Mouse (Mus musculus): ENCODE data around the gene Utrn. TPM values are rescaled to one million over a fixed set of nuclear protein-coding genes. Genes with fewer than 3 reads are reported as not detected.

The Utrn gene
- polyA plus RNA-seq, 1 experiment, result 35.6 TPM

DNA sequence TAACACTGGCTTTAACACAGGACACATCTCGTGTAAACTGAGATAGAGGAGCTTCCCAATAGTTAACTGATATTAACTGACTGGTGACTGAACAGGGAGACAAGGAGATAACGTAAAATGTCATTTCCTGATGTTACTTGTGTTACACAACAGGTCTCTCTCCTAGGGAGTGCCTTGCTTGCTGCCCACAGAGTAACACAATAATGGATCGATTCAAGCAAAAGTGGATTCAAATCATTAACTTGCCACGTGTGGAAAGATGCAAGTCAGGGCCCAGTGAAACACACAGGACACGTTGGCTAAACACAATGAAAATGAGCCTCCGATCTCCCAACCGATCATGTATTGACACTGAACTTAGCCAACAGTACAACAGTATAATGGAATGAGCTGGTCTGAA lies 281.1 kb downstream of the Utrn start:
- no peak overlapping the region for H3K4me3 ChIP-seq (ENCODE audit: insufficient read depth, low read length)
- no peak for TF ChIP-seq CTCF (IDR thresholded peaks at IDR 0.05; ENCODE audit: extremely low read depth, insufficient read depth, low read length)
- TF ChIP-seq POLR2A (IDR thresholded peaks at IDR 0.05; ENCODE audit: extremely low read depth, insufficient read depth, low read length), result no peak
- H3K4me1 ChIP-seq (ENCODE audit: control insufficient read depth, insufficient read depth, low read length), result no peaks in the 10 kb centered on the region
- H3K27ac ChIP-seq (ENCODE audit: insufficient read depth, low read length), result no peak overlapping the region

DNA sequence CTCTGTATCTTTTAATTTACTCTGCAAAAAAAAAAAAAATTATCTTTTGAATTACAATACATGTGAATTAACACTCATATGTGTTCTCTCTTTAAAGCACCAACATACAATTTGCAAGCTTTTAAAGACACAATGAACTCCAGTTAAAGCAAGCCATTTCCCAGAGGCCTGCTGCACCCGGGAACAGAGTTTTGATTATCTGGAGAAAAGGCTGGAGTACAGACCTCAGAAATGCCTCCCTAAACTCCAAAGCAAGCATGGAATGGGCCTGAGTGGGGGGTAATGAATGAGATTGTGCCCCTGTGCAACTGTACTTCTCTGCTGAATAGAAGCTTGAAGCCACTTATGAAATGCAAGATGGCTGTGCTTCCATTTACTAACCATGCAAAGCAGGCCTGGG lies 281.8 kb downstream of the Utrn start:
- Histone ChIP-seq H3K27ac (ENCODE audit: insufficient read depth, low read length) (no peak overlapping the region), H3K4me1 (ENCODE audit: control insufficient read depth, insufficient read depth, low read length) (no peaks in the 10 kb centered on the region), H3K4me3 (ENCODE audit: insufficient read depth, low read length) (no peak overlapping the region)
- no peak for TF ChIP-seq POLR2A (IDR thresholded peaks at IDR 0.05; ENCODE audit: extremely low read depth, insufficient read depth, low read length)
- no peak for TF ChIP-seq CTCF (IDR thresholded peaks at IDR 0.05; ENCODE audit: extremely low read depth, insufficient read depth, low read length)

DNA sequence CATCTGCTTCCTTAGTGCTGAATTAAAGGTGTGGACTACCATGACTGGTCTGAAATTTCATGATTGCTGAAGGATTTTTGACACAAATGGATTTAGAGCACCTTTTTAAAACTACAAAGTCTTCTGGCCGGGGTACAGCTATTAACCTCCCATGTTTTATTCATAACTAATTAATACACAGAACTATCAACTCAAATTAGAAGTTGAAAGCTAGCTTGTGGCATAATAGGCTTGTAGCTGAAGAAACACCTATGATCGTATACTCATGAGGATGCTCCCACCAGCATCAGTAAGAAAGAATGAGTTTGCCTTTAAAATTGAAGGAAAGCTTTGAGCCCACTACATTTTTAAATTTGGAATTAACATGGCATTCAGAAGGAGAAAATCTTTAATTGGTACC lies 282.3 kb downstream of the Utrn start:
- no peak for TF ChIP-seq POLR2A (IDR thresholded peaks at IDR 0.05; ENCODE audit: extremely low read depth, insufficient read depth, low read length)
- no peak for TF ChIP-seq CTCF (IDR thresholded peaks at IDR 0.05; ENCODE audit: extremely low read depth, insufficient read depth, low read length)
- no peak overlapping the region for H3K4me3 ChIP-seq (ENCODE audit: insufficient read depth, low read length)
- H3K4me1 ChIP-seq (ENCODE audit: control insufficient read depth, insufficient read depth, low read length), result no peaks in the 10 kb centered on the region
- H3K27ac ChIP-seq (ENCODE audit: insufficient read depth, low read length), result no peak overlapping the region

DNA sequence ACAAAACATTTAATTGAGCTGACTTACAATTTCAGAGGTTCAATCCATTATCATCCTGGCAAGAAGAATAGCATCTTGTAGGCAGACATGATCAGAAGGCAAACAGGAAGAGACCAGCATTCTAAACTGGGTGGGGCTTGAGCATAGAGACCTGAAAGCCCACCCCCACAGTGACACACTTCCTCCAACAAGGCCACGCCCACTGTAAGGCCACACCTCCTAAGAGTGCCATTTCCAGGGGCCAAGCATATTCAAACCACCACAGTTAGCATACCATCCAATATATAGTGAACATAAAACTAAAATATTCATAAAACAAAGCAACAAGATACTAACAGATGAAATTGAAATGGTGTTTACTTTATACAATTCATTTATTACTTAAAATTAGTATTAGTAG lies 283.0 kb downstream of the Utrn start:
- TF ChIP-seq POLR2A (IDR thresholded peaks at IDR 0.05; ENCODE audit: extremely low read depth, insufficient read depth, low read length) (no peak), CTCF (IDR thresholded peaks at IDR 0.05; ENCODE audit: extremely low read depth, insufficient read depth, low read length) (no peak)
- Histone ChIP-seq H3K4me3 (ENCODE audit: insufficient read depth, low read length) (no peak overlapping the region), H3K4me1 (ENCODE audit: control insufficient read depth, insufficient read depth, low read length) (no peaks in the 10 kb centered on the region)

DNA sequence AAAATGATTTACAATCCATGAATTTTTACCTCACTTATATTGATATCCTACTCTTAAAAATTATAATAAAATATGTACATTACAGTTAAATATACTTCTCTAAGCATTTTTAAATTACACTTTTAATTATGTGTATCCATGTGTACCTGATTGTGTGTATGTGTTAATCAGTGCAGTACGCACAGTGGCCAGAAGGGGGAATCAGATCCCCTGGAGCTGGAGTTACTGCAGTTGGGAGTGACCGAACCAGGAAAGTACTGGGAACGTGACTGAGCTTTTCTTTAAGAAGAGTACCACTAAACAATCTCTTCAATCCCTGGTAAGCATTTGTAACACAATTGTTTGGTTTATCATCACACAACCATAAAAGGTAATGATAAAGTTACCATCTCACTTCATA lies 285.7 kb downstream of the Utrn start:
- TF ChIP-seq POLR2A (IDR thresholded peaks at IDR 0.05; ENCODE audit: extremely low read depth, insufficient read depth, low read length), result no peak
- TF ChIP-seq CTCF (IDR thresholded peaks at IDR 0.05; ENCODE audit: extremely low read depth, insufficient read depth, low read length), result no peak
- Histone ChIP-seq H3K4me1 (ENCODE audit: control insufficient read depth, insufficient read depth, low read length) (no peaks in the 10 kb centered on the region), H3K4me3 (ENCODE audit: insufficient read depth, low read length) (no peak overlapping the region), H3K27ac (ENCODE audit: insufficient read depth, low read length) (no peak overlapping the region)

More for the DNA sequence above, 283.0 kb downstream of the Utrn start:
- no peak overlapping the region for H3K27ac ChIP-seq (ENCODE audit: insufficient read depth, low read length)

DNA sequence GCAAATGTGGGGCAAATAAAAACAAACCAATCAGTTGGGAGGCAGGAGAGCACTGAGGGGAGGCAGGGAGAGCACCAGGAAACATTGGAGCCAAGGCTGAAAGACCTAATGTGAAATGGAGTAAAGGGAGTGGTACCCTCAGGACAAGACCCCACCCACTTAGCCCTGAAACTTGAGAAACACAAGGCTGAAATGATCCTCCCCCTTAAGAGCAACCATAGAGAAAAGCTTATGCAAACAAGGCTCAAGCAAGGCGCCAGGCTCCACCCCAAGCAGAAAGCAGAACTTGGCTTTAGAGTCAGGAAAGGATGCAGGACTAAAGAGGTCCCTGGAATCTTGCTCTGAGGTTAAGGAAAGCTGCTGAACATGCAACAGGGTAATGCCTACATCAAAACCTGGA lies 290.1 kb downstream of the Utrn start:
- Histone ChIP-seq H3K4me1 (ENCODE audit: control insufficient read depth, insufficient read depth, low read length) (no peaks in the 10 kb centered on the region), H3K27ac (ENCODE audit: insufficient read depth, low read length) (no peak overlapping the region), H3K4me3 (ENCODE audit: insufficient read depth, low read length) (no peak overlapping the region)
- TF ChIP-seq CTCF (IDR thresholded peaks at IDR 0.05; ENCODE audit: extremely low read depth, insufficient read depth, low read length), result no peak

DNA sequence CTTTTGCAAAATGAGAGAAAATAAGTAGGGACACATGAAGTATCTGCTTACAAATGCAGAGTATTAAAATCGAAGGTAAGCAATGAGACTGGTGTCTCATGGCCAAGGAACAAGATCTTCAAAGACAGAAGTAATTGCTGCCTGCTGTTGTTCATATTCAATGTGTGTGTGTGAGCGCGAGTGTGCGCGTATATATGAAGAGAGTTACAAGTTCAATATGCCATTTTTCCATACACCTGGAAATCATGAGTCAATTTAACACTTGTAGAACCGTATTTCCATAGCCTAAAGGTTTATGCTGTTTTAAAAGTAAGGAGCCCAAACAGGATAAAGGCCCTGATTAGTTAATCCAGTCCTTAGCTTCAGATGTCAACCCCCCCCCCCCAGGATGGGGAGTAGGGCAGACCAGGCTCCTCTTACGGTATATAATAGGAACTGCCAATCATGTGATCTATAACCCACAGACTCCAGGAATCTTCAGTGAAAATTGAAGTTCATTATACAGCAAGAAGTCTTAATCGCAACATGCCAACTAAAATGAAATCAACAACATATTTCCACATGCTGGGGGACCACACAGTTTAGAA lies 293.2 kb downstream of the Utrn start:
- H3K4me1 ChIP-seq (ENCODE audit: control insufficient read depth, insufficient read depth, low read length), result no peaks in the 10 kb centered on the region; the same call in 1 of the 2 replicates
- TF ChIP-seq CTCF (IDR thresholded peaks at IDR 0.05; ENCODE audit: extremely low read depth, insufficient read depth, low read length), result no peak
- no peak for TF ChIP-seq POLR2A (IDR thresholded peaks at IDR 0.05; ENCODE audit: extremely low read depth, insufficient read depth, low read length)

DNA sequence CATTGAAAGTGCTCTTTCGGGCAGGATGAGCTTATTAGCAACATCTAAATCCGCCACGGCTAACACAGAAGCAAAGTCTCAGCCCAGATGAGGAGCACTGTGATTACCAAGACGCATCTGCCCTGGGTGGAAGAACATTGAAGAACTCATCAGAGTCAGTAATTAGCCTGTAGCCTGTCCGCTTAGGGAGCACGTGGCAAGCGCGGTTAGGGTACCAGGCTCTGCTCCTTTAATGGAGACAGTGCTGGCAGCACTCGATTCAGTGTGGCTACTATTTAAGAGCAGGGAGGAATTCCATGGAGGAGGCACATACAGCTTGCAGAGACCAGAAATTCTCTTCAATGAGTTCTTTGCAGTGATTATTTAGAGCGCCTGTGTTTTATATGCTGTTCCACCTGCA lies 294.4 kb downstream of the Utrn start:
- TF ChIP-seq POLR2A (IDR thresholded peaks at IDR 0.05; ENCODE audit: extremely low read depth, insufficient read depth, low read length) (no peak), CTCF (IDR thresholded peaks at IDR 0.05; ENCODE audit: extremely low read depth, insufficient read depth, low read length) (no peak)
- peak overlapping the region; percentile 9; the same call in 1 of the 2 replicates for H3K4me3 ChIP-seq (ENCODE audit: insufficient read depth, low read length)

More for the DNA sequence above, 293.2 kb downstream of the Utrn start:
- Histone ChIP-seq H3K27ac (ENCODE audit: insufficient read depth, low read length) (no peak overlapping the region), H3K4me3 (ENCODE audit: insufficient read depth, low read length) (no peak overlapping the region)

DNA sequence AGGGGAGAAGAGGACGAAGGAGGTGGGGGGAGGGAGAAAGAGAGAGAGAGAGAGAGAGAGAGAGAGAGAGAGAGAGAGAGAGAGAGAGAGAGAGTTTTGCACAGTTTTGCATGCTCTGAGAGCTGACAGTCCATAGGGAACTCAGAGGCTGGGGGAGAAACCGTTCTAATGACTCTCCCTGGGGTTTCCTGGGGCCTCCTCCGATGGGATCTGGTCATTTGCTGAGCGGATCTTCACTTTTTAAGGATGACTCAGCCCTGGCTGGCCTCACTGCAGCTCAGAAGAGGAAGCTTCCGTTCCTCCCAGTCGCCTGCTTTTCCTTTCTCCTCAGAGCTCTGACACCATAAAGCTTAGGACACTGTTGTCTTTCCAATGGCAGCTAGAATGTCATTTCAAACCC lies 295.6 kb downstream of the Utrn start:
- no peak overlapping the region for H3K4me3 ChIP-seq (ENCODE audit: insufficient read depth, low read length)
- H3K27ac ChIP-seq (ENCODE audit: insufficient read depth, low read length), result no peak overlapping the region
- H3K4me1 ChIP-seq (ENCODE audit: control insufficient read depth, insufficient read depth, low read length), result no peaks in the 10 kb centered on the region; the same call in 1 of the 2 replicates
- TF ChIP-seq POLR2A (IDR thresholded peaks at IDR 0.05; ENCODE audit: extremely low read depth, insufficient read depth, low read length) (no peak), CTCF (IDR thresholded peaks at IDR 0.05; ENCODE audit: extremely low read depth, insufficient read depth, low read length) (no peak)

More for the DNA sequence above, 294.4 kb downstream of the Utrn start:
- Histone ChIP-seq H3K27ac (ENCODE audit: insufficient read depth, low read length) (no peak overlapping the region), H3K4me1 (ENCODE audit: control insufficient read depth, insufficient read depth, low read length) (no peaks in the 10 kb centered on the region; the same call in 1 of the 2 replicates)

DNA sequence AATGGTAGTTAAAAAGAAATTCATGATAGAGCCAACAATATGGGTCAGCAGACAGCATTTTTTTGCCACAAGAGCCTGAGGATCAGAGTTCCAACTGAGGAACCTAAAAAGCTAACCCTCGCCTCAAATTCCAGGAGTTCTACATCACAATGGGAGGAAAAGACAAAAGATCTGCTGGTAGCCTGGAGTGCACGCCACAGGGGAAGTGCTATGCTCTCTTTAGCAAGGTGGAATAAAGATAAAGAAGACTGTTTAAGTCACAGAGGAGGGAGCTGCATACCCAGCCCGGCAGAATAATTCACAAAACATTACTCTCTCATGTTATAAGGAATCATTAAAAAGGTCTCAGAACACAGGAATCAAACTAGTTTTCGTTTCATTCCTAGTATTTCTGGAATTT lies 296.4 kb downstream of the Utrn start:
- Histone ChIP-seq H3K27ac (ENCODE audit: insufficient read depth, low read length) (no peak overlapping the region), H3K4me1 (ENCODE audit: control insufficient read depth, insufficient read depth, low read length) (no peaks in the 10 kb centered on the region; the same call in 1 of the 2 replicates), H3K4me3 (ENCODE audit: insufficient read depth, low read length) (no peak overlapping the region)
- TF ChIP-seq POLR2A (IDR thresholded peaks at IDR 0.05; ENCODE audit: extremely low read depth, insufficient read depth, low read length) (no peak), CTCF (IDR thresholded peaks at IDR 0.05; ENCODE audit: extremely low read depth, insufficient read depth, low read length) (no peak)

Data from cortical plate, adult 2 months (tissue).